8 mouse cellular contexts compared by ENCODE assay signal in the genomic region with DNA sequence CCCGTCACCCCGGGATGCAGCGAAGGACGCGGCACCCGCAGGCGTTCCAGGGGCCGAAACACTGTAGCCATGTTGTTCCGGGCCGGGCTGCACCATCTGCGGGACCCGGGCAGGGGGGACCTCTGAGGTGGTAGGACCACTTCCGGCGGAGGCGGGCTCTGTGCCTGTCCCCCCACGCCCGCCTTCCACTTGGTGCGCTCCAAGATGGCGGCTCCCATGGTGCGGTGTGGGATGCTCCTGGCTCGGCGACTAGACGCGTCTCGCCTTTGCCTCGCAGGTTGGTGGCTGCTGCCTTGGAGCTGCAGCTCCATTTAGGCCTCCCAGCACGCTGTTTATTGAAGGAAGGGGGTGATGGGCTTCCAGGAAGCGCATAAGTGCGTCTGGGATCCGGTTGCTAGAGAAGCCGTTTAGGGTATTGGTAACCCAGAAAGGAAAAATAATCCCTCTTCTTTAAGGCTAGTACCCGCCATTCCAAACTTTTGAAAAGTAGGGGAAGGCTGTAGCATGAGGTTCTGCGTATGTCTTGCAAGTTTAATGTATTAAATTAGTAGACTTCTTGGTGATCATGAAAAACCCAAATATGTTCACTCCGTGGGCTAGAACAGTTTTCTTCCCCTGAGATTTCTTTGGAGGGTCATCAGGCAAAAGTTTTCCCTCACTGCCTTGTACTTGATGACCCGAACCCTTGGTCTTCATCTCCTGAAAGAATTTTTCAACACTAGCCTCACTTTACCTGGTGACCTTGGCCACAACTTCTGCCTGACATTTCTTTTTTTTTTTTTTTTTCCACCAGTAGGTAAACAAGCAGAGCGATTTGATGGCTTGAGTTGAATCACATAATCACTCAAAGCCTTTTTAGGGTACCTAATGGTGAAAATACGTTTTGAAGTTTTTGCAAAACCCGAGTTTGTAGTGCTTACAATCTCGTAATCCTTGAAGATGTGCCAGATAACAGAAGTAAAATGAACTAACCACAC. TPM values are rescaled to one million over a fixed set of nuclear protein-coding genes. Genes with fewer than 3 reads are reported as not detected.
DNase-seq lines count a peak whose midpoint lies in the region; ATAC-seq and TF ChIP-seq lines count a peak whose summit lies in the region.

A gene (minus strand): TSS at position 107 of the 977 bp plus-strand sequence.
A gene (plus strand): TSS at position 188 of the 977 bp plus-strand sequence.

- no peaks in the 10 kb centered on the region for H3K27me3 ChIP-seq in E14TG2a.4 (ENCODE audit: insufficient read depth, low read length)
- no peaks in the 10 kb centered on the region for H3K27me3 ChIP-seq in forebrain, embryonic 12.5 days
- H3K27me3 ChIP-seq in heart, postnatal 0 days (ENCODE audit: control insufficient read depth, insufficient read depth, low read length) = no peaks in the 10 kb centered on the region
- H3K27me3 ChIP-seq in liver, embryonic 16.5 days (ENCODE audit: control insufficient read depth, insufficient read depth, low read depth, low read length) = no peaks in the 10 kb centered on the region
- no peaks in the 10 kb centered on the region for H3K27me3 ChIP-seq in neural tube, embryonic 13.5 days
- H3K27me3 ChIP-seq in testis, adult 2 months (ENCODE audit: control insufficient read depth, insufficient read depth, low read length) = no peaks in the 10 kb centered on the region

- WGBS in forebrain, embryonic 12.5 days = 3% methylated on average over 35 of the region's 39 CpGs
- WGBS in heart, postnatal 0 days = 3% methylated on average over 39 of the region's 39 CpGs
- under 1% methylated on average over 38 of the region's 39 CpGs for WGBS in liver, embryonic 16.5 days (ENCODE audit: insufficient replicate concordance)
- WGBS in neural tube, embryonic 13.5 days = 4% methylated on average over 39 of the region's 39 CpGs

- no peaks in the 10 kb centered on the region for H3K9me3 ChIP-seq in E14TG2a.4 (ENCODE audit: low read length)
- H3K9me3 ChIP-seq in forebrain, embryonic 12.5 days = no peaks in the 10 kb centered on the region
- no peaks in the 10 kb centered on the region for H3K9me3 ChIP-seq in heart, postnatal 0 days (replicated peaks; ENCODE audit: control insufficient read depth, low read length)
- no peaks in the 10 kb centered on the region for H3K9me3 ChIP-seq in liver, embryonic 16.5 days (replicated peaks; ENCODE audit: control insufficient read depth, low read length)
- no peaks in the 10 kb centered on the region for H3K9me3 ChIP-seq in neural tube, embryonic 13.5 days

- peak; percentile 99 for ATAC-seq in forebrain, embryonic 12.5 days (ENCODE audit: low FRiP score)
- peak; percentile 93 for ATAC-seq in heart, postnatal 0 days (ENCODE audit: insufficient read depth, low read depth)
- ATAC-seq in liver, embryonic 16.5 days (ENCODE audit: low read depth) = peak; percentile 99
- ATAC-seq in neural tube, embryonic 13.5 days (ENCODE audit: low read depth) = peak; percentile 98

- TF ChIP-seq POLR2A in testis, adult 2 months (IDR thresholded peaks at IDR 0.05; ENCODE audit: control insufficient read depth, low read depth, low read length) = peak; percentile 91

- no peak for TF ChIP-seq CTCF in E14TG2a.4 (conservative IDR thresholded peaks at IDR 0.05; ENCODE audit: low read length)
- TF ChIP-seq CTCF in heart, postnatal 0 days (IDR thresholded peaks at IDR 0.05; ENCODE audit: low read depth) = no peak
- TF ChIP-seq CTCF in testis, adult 2 months (IDR thresholded peaks at IDR 0.05; ENCODE audit: control insufficient read depth, insufficient read depth, insufficient replicate concordance, low read depth, low read length) = no peak

- peak within 1 kb of the TSS; percentile 88 for H3K9ac ChIP-seq in forebrain, embryonic 12.5 days
- H3K9ac ChIP-seq in heart, postnatal 0 days (replicated peaks; ENCODE audit: low read depth, low read length) = peak within 1 kb of the TSS; percentile 92
- H3K9ac ChIP-seq in liver, embryonic 16.5 days (ENCODE audit: low read depth, low read length) = peak within 1 kb of the TSS; percentile 82
- peak within 1 kb of the TSS; percentile 84 for H3K9ac ChIP-seq in neural tube, embryonic 13.5 days

- H3K4me1 ChIP-seq in E14TG2a.4 (replicated peaks; ENCODE audit: low read depth, low read length) = peaks cover 42% of the 10 kb centered on the region
- H3K4me1 ChIP-seq in forebrain, embryonic 12.5 days = peaks cover 17% of the 10 kb centered on the region
- H3K4me1 ChIP-seq in heart, postnatal 0 days (ENCODE audit: control insufficient read depth, insufficient read depth) = peaks cover 30% of the 10 kb centered on the region
- peaks cover 17% of the 10 kb centered on the region for H3K4me1 ChIP-seq in liver, embryonic 16.5 days (ENCODE audit: control insufficient read depth, low read depth, low read length)
- H3K4me1 ChIP-seq in neural tube, embryonic 13.5 days (replicated peaks) = peaks cover 18% of the 10 kb centered on the region
- H3K4me1 ChIP-seq in testis, adult 2 months (ENCODE audit: control insufficient read depth, insufficient read depth, low read length) = no peaks in the 10 kb centered on the region; the same call in 1 of the 2 replicates

- DNase-seq in c-Kit-positive CD71-positive TER-119-positive erythroid progenitor cells, embryonic 14.5 days (ENCODE audit: low spot score) = peak; percentile 92
- peak; percentile 95 for DNase-seq in heart, postnatal 0 days (ENCODE audit: low spot score)
- peak; percentile 98 to 99 for DNase-seq in kidney, postnatal 4 days

- H3K4me3 ChIP-seq in E14TG2a.4 (replicated peaks; ENCODE audit: low read length) = peak within 1 kb of the TSS; percentile 100
- H3K4me3 ChIP-seq in forebrain, embryonic 12.5 days (replicated peaks) = peak within 1 kb of the TSS; percentile 89
- H3K4me3 ChIP-seq in heart, postnatal 0 days (ENCODE audit: low read depth, low read length) = peak within 1 kb of the TSS; percentile 99
- H3K4me3 ChIP-seq in liver, embryonic 16.5 days (ENCODE audit: low read depth, low read length) = peak within 1 kb of the TSS; percentile 97
- peak within 1 kb of the TSS; percentile 77 for H3K4me3 ChIP-seq in neural tube, embryonic 13.5 days
- H3K4me3 ChIP-seq in testis, adult 2 months (ENCODE audit: control insufficient read depth, low read depth, low read length) = peak within 1 kb of the TSS; percentile 97

- peak within 1 kb of the TSS; percentile 87 for H3K27ac ChIP-seq in forebrain, embryonic 12.5 days
- peak within 1 kb of the TSS; percentile 91 for H3K27ac ChIP-seq in heart, postnatal 0 days (ENCODE audit: low read depth)
- peak within 1 kb of the TSS; percentile 80 for H3K27ac ChIP-seq in liver, embryonic 16.5 days (ENCODE audit: low read length)
- peak within 1 kb of the TSS; percentile 91 for H3K27ac ChIP-seq in neural tube, embryonic 13.5 days (replicated peaks)
- peak within 1 kb of the TSS; percentile 85 for H3K27ac ChIP-seq in testis, adult 2 months (ENCODE audit: control insufficient read depth, insufficient read depth, low read depth, low read length)

- H3K36me3 ChIP-seq in E14TG2a.4 (ENCODE audit: insufficient read depth, low read length) = peaks cover 66% of the 10 kb centered on the region
- peaks cover 36% of the 10 kb centered on the region for H3K36me3 ChIP-seq in forebrain, embryonic 12.5 days (replicated peaks)
- H3K36me3 ChIP-seq in heart, postnatal 0 days (replicated peaks; ENCODE audit: control insufficient read depth, insufficient read depth, low read length) = peaks cover 39% of the 10 kb centered on the region
- peaks cover 25% of the 10 kb centered on the region for H3K36me3 ChIP-seq in liver, embryonic 16.5 days (ENCODE audit: control insufficient read depth, insufficient read depth)
- peaks cover 36% of the 10 kb centered on the region for H3K36me3 ChIP-seq in neural tube, embryonic 13.5 days
- H3K36me3 ChIP-seq in testis, adult 2 months (ENCODE audit: control insufficient read depth, insufficient read depth, low read length) = no peaks in the 10 kb centered on the region

- H3K4me2 ChIP-seq in forebrain, embryonic 12.5 days = peak within 1 kb of the TSS; percentile 76
- peak within 1 kb of the TSS; percentile 89 for H3K4me2 ChIP-seq in heart, postnatal 0 days (ENCODE audit: low read depth, low read length)
- H3K4me2 ChIP-seq in liver, embryonic 16.5 days (ENCODE audit: low read depth, low read length) = peak within 1 kb of the TSS; percentile 83
- peak within 1 kb of the TSS; percentile 82 for H3K4me2 ChIP-seq in neural tube, embryonic 13.5 days

- peak; percentile 98 for TF ChIP-seq EP300 in heart, postnatal 0 days (IDR thresholded peaks at IDR 0.05; ENCODE audit: low read depth)

RNA-seq across cellular contexts. Expression of the first gene that starts in this region (rescaled TPM):
- polyA plus RNA-seq in forebrain, embryonic 12.5 days (2016; fragmentation: Nextera tagmentation; extraction: Ambion mirVana) = 47.6 and 48.0 TPM in 2 replicates
- 51.4 and 69.7 TPM in 2 replicates for total RNA-seq in heart, postnatal 0 days (2014; rRNA removed; ENCODE audit: low replicate concordance)
- 80.8 and 88.8 TPM in 2 replicates for polyA plus RNA-seq in heart, postnatal 0 days (2015; fragmentation: Nextera tagmentation; extraction: Ambion mirVana)
- polyA plus RNA-seq in liver, embryonic 16.5 days (2015; fragmentation: Nextera tagmentation; extraction: Ambion mirVana) = 23.0 and 23.8 TPM in 2 replicates
- 52.8 and 53.6 TPM in 2 replicates for polyA plus RNA-seq in neural tube, embryonic 13.5 days (2015; fragmentation: Nextera tagmentation; extraction: Ambion mirVana)
- 12.0 and 12.7 TPM in 2 replicates for polyA plus RNA-seq in testis, adult 2 months (2012; rRNA removed)

RNA-seq across cellular contexts. Expression of the second gene that starts in this region (rescaled TPM):
- 49.9 and 52.6 TPM in 2 replicates for polyA plus RNA-seq in forebrain, embryonic 12.5 days (2016; fragmentation: Nextera tagmentation; extraction: Ambion mirVana)
- 54.2 and 55.3 TPM in 2 replicates for total RNA-seq in heart, postnatal 0 days (2014; rRNA removed; ENCODE audit: low replicate concordance)
- 70.8 TPM in 2 replicates for polyA plus RNA-seq in heart, postnatal 0 days (2015; fragmentation: Nextera tagmentation; extraction: Ambion mirVana)
- polyA plus RNA-seq in liver, embryonic 16.5 days (2015; fragmentation: Nextera tagmentation; extraction: Ambion mirVana) = 23.7 and 24.9 TPM in 2 replicates
- 40.7 and 40.9 TPM in 2 replicates for polyA plus RNA-seq in neural tube, embryonic 13.5 days (2015; fragmentation: Nextera tagmentation; extraction: Ambion mirVana)
- 6.1 and 8.5 TPM in 2 replicates for polyA plus RNA-seq in testis, adult 2 months (2012; rRNA removed)

Comparison
In these comparisons a context has a peak if more than half of its experiments do, and no peak if none do; other contexts are left out.
1. Peak in every context shown above with its lines: DNase-seq, ATAC-seq, H3K4me3 ChIP-seq and H3K27ac ChIP-seq.